Mouse (Mus musculus): ENCODE measurements around the gene Ifit2. TPM values are rescaled to one million over a fixed set of nuclear protein-coding genes. Genes with fewer than 3 reads are reported as not detected.
"Not testable (repeated sequence)": the region's sequence is repeated elsewhere in the genome, so short reads cannot be mapped to it uniquely, and the experiment has no call there.

Gene Ifit2
- polyA plus RNA-seq, 1 experiment from 2014 or later, result 3.3 TPM

- not testable (repeated sequence) for H3K9me3 ChIP-seq; H3K27ac ChIP-seq; ATAC-seq; H3K4me2 ChIP-seq (replicated peaks); H3K4me3 ChIP-seq (replicated peaks); H3K27me3 ChIP-seq; H3K9ac ChIP-seq (replicated peaks); H3K4me1 ChIP-seq (replicated peaks); H3K36me3 ChIP-seq
- WGBS, result 67% methylated on average over 4 of the region's 4 CpGs
Measured at GRCm38 (mm10) chr19:34607237-34608051, 57.0 kb downstream of the Ifit2 start, which contains the start of gene Ifit3b. Gene Ifit3b (plus strand): TSS chr19:34607970.

GRCm38 (mm10) chr19:34610118-34610517 is 59.6 kb downstream of the Ifit2 start:
- H3K27me3 ChIP-seq; H3K27ac ChIP-seq; H3K4me2 ChIP-seq (replicated peaks); H3K4me3 ChIP-seq (replicated peaks); H3K9me3 ChIP-seq; H3K9ac ChIP-seq (replicated peaks); H3K4me1 ChIP-seq (replicated peaks); ATAC-seq; H3K36me3 ChIP-seq: not testable (repeated sequence)
- WGBS, result 74% methylated on average over 3 of the region's 3 CpGs

- ATAC-seq; H3K4me2 ChIP-seq (replicated peaks); H3K36me3 ChIP-seq; H3K27me3 ChIP-seq; H3K4me1 ChIP-seq (replicated peaks); H3K9ac ChIP-seq (replicated peaks); H3K27ac ChIP-seq; H3K9me3 ChIP-seq; H3K4me3 ChIP-seq (replicated peaks): not testable (repeated sequence)
- WGBS, result 84% methylated on average over 6 of the region's 11 CpGs
Measured at GRCm38 (mm10) chr19:34612243-34613001, 61.9 kb downstream of the Ifit2 start.

GRCm38 (mm10) chr19:34620871-34621270 is 70.4 kb downstream of the Ifit2 start:
- no peak for ATAC-seq
- 93% methylated on average over 5 of the region's 5 CpGs for WGBS
- H3K36me3 ChIP-seq, result no peaks in the 10 kb centered on the region
- H3K4me3 ChIP-seq (replicated peaks), result no peak overlapping the region
- no peak overlapping the region for H3K9ac ChIP-seq (replicated peaks)
- no peaks in the 10 kb centered on the region for H3K9me3 ChIP-seq
- no peaks in the 10 kb centered on the region for H3K4me1 ChIP-seq (replicated peaks)
- no peak overlapping the region for H3K27ac ChIP-seq
- no peak overlapping the region for H3K4me2 ChIP-seq (replicated peaks)
- no peaks in the 10 kb centered on the region for H3K27me3 ChIP-seq

GRCm38 (mm10) chr19:34623781-34624180 is 73.3 kb downstream of the Ifit2 start:
- Histone ChIP-seq H3K4me2 (replicated peaks) (no peak overlapping the region), H3K36me3 (no peaks in the 10 kb centered on the region), H3K27ac (no peak overlapping the region), H3K4me3 (replicated peaks) (no peak overlapping the region), H3K9me3 (no peaks in the 10 kb centered on the region), H3K9ac (replicated peaks) (no peak overlapping the region), H3K4me1 (replicated peaks) (no peaks in the 10 kb centered on the region), H3K27me3 (no peaks in the 10 kb centered on the region)
- 94% methylated on average over 6 of the region's 6 CpGs for WGBS
- no peak for ATAC-seq

GRCm38 (mm10) chr19:34624663-34625062 is 74.2 kb downstream of the Ifit2 start:
- Histone ChIP-seq H3K4me1 (replicated peaks) (no peaks in the 10 kb centered on the region), H3K4me3 (replicated peaks) (no peak overlapping the region), H3K4me2 (replicated peaks) (no peak overlapping the region), H3K36me3 (no peaks in the 10 kb centered on the region), H3K27me3 (no peaks in the 10 kb centered on the region), H3K9ac (replicated peaks) (no peak overlapping the region), H3K9me3 (no peaks in the 10 kb centered on the region), H3K27ac (no peak overlapping the region)
- no peak for ATAC-seq
- 87% methylated on average over 4 of the region's 4 CpGs for WGBS

Other genes with a start within 250 kb of the Ifit2 start
- gene Ch25h, start 75.5 kb upstream of the Ifit2 start, polyA plus RNA-seq (2015; fragmentation: Nextera tagmentation; extraction: Ambion mirVana), result 0.15 and 0.19 TPM in 2 replicates
- gene Lipa, start 23.2 kb upstream of the Ifit2 start, polyA plus RNA-seq (2015; fragmentation: Nextera tagmentation; extraction: Ambion mirVana), result 21.2 and 22.4 TPM in 2 replicates
- 0.61 and 0.92 TPM in 2 replicates for gene Ifit3, start 32.8 kb downstream of the Ifit2 start, polyA plus RNA-seq (2015; fragmentation: Nextera tagmentation; extraction: Ambion mirVana)
- 0.35 and 0.48 TPM in 2 replicates for gene Ifit1bl1, start 51.3 kb downstream of the Ifit2 start, polyA plus RNA-seq (2015; fragmentation: Nextera tagmentation; extraction: Ambion mirVana)
- 0.16 and 0.18 TPM in 2 replicates for gene Ifit3b, start 57.3 kb downstream of the Ifit2 start, polyA plus RNA-seq (2015; fragmentation: Nextera tagmentation; extraction: Ambion mirVana)
- 0.12 and 0.18 TPM in 2 replicates for gene Ifit1bl2, start 90.0 kb downstream of the Ifit2 start, polyA plus RNA-seq (2015; fragmentation: Nextera tagmentation; extraction: Ambion mirVana)
- gene Ifit1, start 90.2 kb downstream of the Ifit2 start, polyA plus RNA-seq (2015; fragmentation: Nextera tagmentation; extraction: Ambion mirVana), result 0.09 and 0.17 TPM in 2 replicates
- 2.1 and 2.3 TPM in 2 replicates for gene Slc16a12, start 196.6 kb downstream of the Ifit2 start, polyA plus RNA-seq (2015; fragmentation: Nextera tagmentation; extraction: Ambion mirVana)

Measured in midbrain, embryonic 13.5 days (tissue).